Mouse (Mus musculus) megakaryocyte, embryonic 14.5 days (primary cell): Measurements from ENCODE around the gene 1700016C15Rik. TPM values are rescaled to one million over a fixed set of nuclear protein-coding genes. Genes with fewer than 3 reads are reported as not detected.

Experiments used
- H3K27me3 ChIP-seq: replicated peaks from 2 replicates; pipeline ENCODE3; 2012; ENCODE audit warnings: inconsistent platforms
- H3K36me3 ChIP-seq: replicated peaks from 2 replicates; pipeline ENCODE3; 2012; ENCODE audit warnings: low read length, inconsistent platforms, mixed read lengths
- H3K4me1 ChIP-seq: 2 replicates; pipeline ENCODE4 v1.6.1; 2012; ENCODE audit warnings: inconsistent platforms
- H3K4me3 ChIP-seq: replicated peaks from 2 replicates; pipeline ENCODE3; 2012; ENCODE audit warnings: moderate library complexity, mild to moderate bottlenecking, inconsistent platforms
- H3K9me3 ChIP-seq: 2 replicates; pipeline ENCODE4 v1.6.1; 2012; ENCODE audit warnings: inconsistent platforms
- FLI1 ChIP-seq: IDR thresholded peaks from 2 replicates; pipeline ENCODE4 v1.6.1; 2012; ENCODE audit warnings: low read length, inconsistent platforms, mixed read lengths
- GATA1 ChIP-seq: IDR thresholded peaks from 3 replicates; pipeline ENCODE4 v1.6.1; 2012; ENCODE audit warnings: mixed read lengths, low read length, inconsistent platforms, borderline replicate concordance
- polyA plus RNA-seq: library from polyadenylated mRNA; stranded (reverse); fragments of >175 nt; gene quantifications from 2 replicates; pipeline ENCODE4 v1.2.3, GENCODE M21; 2012; ENCODE audit warnings: low replicate concordance; ENCODE audit not compliant: insufficient read depth

Gene 1700016C15Rik
- polyA plus RNA-seq, 1 experiment, result not detected

DNA sequence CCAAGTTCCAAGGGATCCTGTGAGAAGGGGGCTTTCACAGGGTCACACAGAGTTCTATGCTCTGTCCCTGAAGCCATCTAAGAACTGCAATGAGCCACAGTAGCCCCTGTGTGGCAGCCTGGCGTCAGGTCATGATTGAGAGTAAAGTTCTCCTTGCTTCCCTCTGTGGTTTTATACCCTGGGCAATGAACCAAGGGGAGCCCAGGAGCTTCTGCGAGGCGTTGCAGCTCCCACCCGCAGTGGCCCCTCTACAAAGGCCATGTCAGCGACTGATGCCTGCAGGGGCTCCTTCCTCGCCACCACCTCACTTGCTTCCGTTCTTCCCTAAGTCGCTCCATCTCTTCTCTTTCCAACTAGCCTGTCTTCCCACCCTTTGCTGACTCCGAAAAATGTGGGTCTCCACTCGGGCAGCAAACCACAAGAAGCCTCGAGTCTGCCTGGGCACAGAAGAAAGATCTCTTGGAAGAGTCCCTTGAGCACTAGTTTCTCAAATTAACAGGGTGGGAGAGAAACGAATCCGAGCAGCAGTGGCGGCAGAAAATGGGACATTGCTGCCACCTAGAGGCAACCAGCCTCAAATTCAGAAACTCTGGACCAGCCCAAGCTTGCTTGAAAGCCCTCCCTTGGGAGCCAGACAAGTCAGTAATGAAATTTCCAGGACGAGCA lies 27.0 kb upstream of the 1700016C15Rik start:
- no peaks in the 10 kb centered on the region for H3K36me3 ChIP-seq
- H3K9me3 ChIP-seq, result no peaks in the 10 kb centered on the region
- peaks cover 7% of the 10 kb centered on the region for H3K27me3 ChIP-seq
- no peak for TF ChIP-seq GATA1
- no peak for TF ChIP-seq FLI1
- peaks cover 37% of the 10 kb centered on the region for H3K4me1 ChIP-seq
- H3K4me3 ChIP-seq, result peak overlapping the region; percentile 89

DNA sequence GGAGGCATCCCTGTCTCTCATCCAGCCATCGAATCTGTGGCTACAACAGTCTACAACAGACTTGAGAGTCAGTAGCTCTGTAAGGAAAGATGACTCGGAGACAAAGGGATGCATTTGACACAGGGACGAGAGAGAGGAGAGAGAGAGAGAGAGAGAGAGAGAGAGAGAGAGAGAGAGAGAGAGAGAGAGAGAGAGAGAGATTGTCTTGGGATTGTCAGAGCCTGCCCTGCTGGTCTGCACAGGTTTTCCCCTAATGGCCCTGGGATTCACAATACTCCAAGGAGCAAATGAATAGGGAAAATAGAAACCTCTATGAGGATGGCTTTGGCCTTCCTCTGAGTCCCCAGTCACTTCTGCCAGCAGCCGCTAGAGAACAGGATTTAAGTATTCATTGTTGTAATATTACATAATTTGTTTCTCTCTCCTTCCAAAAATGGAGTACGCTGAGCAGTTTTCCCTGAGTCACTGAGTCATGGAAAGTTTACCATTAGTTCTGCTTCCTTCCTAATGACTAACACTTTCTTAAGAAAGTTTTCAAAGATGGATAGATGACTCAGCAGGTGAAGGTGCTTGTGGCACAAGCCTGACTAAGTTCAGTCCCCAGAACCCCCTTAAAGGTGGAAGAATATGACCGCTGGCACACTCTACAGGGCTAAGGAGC lies 26.3 kb upstream of the 1700016C15Rik start:
- peak overlapping the region; percentile 89 for H3K4me3 ChIP-seq
- peaks cover 7% of the 10 kb centered on the region for H3K27me3 ChIP-seq
- peaks cover 38% of the 10 kb centered on the region for H3K4me1 ChIP-seq
- no peaks in the 10 kb centered on the region for H3K9me3 ChIP-seq
- H3K36me3 ChIP-seq, result no peaks in the 10 kb centered on the region
- TF ChIP-seq FLI1, result no peak
- no peak for TF ChIP-seq GATA1

DNA sequence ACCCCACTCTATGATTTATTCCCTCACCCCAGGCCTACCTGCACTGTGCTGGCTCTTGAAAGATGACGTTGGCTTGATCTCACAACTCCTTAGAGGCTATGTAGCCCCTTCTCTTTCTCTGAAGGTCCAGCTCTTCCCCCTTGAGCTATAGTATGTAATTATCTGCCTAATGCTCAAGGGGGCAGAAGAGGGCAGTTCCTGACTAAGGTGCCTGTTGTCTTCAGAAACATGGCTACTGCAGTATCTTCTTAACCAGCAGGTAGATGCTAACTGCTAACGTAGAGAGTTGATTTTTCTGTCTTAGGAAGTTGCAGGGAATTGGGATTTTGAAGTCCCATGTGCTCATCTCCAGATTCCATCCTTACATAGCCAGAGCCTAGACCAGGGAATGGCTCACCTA lies 24.4 kb upstream of the 1700016C15Rik start:
- Histone ChIP-seq H3K4me3 (no peak overlapping the region), H3K9me3 (peaks cover 7% of the 10 kb centered on the region), H3K27me3 (peaks cover 3% of the 10 kb centered on the region), H3K36me3 (no peaks in the 10 kb centered on the region), H3K4me1 (peaks cover 48% of the 10 kb centered on the region)
- TF ChIP-seq GATA1 (no peak), FLI1 (no peak)

DNA sequence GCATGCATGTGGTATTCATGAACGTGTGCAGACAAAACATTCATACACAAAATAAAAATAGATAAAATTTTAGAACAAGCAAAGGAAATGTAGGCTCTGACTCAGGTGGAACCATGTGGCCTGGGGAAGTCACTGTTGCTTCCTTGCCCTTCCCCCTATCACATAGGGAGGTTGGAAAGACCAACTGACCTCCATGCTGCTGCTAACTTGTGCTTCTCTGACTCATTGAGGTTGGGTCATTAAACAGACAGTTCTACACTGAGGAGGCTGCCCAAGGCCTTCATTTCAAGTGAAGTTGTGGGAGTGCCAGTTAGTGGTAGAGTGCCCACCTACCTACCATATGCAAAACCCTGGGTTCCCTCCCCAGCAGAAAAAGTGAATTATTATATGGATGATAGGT lies 22.0 kb upstream of the 1700016C15Rik start:
- Histone ChIP-seq H3K4me3 (no peak overlapping the region), H3K4me1 (peaks cover 42% of the 10 kb centered on the region), H3K36me3 (no peaks in the 10 kb centered on the region), H3K27me3 (no peaks in the 10 kb centered on the region), H3K9me3 (peaks cover 11% of the 10 kb centered on the region)
- TF ChIP-seq FLI1 (no peak), GATA1 (no peak)

DNA sequence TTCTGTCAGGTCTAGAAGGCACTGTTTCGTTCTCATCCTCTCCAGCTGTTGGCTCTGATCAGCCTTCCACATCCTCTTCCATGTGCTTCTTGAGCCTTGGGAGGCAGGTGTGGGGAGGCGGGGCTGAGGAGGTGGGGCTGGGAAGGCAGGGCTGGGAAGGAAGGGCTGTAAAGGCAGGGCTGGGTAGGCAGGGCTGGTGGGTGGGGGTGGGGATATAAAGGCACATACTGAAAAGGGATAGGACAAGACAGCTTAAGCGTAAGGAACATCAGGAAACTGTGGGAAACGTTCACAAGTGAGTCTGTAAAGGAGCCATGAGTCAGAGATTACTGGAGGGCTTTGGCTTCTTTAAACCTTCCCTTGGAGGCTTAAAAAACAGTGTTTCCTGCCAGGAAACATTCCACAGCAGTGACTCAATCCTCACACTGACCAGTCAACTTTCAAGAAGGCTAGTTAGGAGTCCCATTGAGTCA lies 21.0 kb upstream of the 1700016C15Rik start:
- H3K36me3 ChIP-seq, result no peaks in the 10 kb centered on the region
- peaks cover 11% of the 10 kb centered on the region for H3K9me3 ChIP-seq
- TF ChIP-seq GATA1 (no peak), FLI1 (no peak)
- no peaks in the 10 kb centered on the region for H3K27me3 ChIP-seq
- peaks cover 32% of the 10 kb centered on the region for H3K4me1 ChIP-seq
- H3K4me3 ChIP-seq, result peak overlapping the region; percentile 68

DNA sequence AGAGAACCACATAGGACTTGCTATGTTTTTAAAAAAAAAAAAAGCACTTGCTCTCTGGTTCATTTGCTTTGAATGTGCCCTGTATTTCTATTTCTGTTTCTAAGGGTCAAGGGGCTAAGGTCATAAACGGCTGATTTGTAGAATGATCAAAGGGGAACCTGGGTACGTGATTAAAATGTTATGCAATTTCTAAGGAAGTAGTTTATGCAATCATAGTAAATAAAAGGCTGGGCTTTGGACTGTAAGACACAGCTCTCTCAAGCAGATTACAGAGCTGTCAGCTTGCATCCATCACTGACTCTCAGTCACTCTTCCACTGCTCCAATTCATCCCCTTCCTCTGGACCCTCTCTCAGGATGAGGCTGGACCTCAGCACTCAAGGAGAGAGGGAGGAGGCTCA lies 18.6 kb upstream of the 1700016C15Rik start:
- no peak for TF ChIP-seq FLI1
- TF ChIP-seq GATA1, result no peak
- H3K4me3 ChIP-seq, result peak overlapping the region; percentile 11
- peaks cover 11% of the 10 kb centered on the region for H3K9me3 ChIP-seq
- peaks cover 16% of the 10 kb centered on the region for H3K4me1 ChIP-seq
- no peaks in the 10 kb centered on the region for H3K36me3 ChIP-seq
- H3K27me3 ChIP-seq, result no peaks in the 10 kb centered on the region

DNA sequence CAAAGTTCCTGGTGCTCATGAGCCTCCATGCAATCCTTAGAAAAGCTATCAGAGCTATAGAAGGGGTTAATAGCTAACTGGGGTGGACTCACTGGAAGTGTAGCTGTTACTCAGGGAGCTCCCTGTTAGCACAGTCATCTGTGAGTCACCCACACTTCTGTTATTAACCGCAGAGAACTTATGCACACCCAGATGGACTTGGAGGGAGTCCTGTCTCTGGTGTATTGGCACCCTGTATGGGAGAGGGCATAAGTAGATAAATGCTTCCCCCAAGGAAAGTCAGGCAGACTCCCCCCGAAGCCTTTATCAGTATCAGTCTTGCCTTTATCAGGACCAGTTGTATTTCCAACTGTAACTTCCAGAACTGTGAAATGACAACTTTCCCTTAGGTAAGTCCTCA lies 18.2 kb upstream of the 1700016C15Rik start:
- Histone ChIP-seq H3K36me3 (no peaks in the 10 kb centered on the region), H3K9me3 (peaks cover 11% of the 10 kb centered on the region), H3K4me1 (peaks cover 16% of the 10 kb centered on the region), H3K27me3 (no peaks in the 10 kb centered on the region), H3K4me3 (no peak overlapping the region)
- no peak for TF ChIP-seq GATA1
- no peak for TF ChIP-seq FLI1

DNA sequence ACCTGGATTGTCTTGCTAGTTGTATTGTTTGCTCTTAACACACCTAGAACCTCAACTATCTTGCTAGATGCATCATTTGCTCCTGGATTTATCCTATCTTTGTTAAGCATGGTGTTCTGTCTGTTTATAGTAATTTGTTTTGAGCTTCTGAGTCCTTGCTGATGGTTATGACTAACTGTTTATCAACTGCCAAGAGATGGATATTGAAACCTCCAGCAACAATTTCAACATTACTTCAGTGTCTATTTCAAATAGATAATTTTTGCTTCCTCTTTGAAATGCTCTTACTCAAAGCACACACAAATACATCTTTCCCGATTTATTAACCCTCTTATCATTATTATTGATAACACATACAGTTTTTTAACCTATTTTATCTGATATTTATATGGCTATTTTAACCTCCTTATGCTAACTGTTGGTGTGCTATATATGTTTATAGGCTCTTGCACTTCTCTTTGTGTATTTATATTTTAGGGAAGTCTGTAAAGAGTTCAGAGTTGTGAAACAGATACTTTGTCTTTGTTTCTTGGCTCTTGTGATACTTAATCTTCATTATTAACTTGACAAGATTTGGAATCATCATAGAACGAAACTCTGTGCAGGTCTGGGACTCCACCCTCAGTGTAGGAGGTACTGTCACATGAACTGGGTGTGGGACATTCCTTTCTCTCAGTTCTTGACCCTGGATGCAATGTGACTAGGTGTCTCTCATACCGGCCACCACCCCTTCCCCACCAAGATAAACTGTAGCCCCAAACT lies 15.8 kb upstream of the 1700016C15Rik start:
- H3K36me3 ChIP-seq, result no peaks in the 10 kb centered on the region
- TF ChIP-seq GATA1 (no peak), FLI1 (no peak)
- no peak overlapping the region for H3K4me3 ChIP-seq
- H3K9me3 ChIP-seq, result peaks cover 11% of the 10 kb centered on the region
- H3K27me3 ChIP-seq, result peaks cover 2% of the 10 kb centered on the region
- peaks cover 9% of the 10 kb centered on the region for H3K4me1 ChIP-seq

DNA sequence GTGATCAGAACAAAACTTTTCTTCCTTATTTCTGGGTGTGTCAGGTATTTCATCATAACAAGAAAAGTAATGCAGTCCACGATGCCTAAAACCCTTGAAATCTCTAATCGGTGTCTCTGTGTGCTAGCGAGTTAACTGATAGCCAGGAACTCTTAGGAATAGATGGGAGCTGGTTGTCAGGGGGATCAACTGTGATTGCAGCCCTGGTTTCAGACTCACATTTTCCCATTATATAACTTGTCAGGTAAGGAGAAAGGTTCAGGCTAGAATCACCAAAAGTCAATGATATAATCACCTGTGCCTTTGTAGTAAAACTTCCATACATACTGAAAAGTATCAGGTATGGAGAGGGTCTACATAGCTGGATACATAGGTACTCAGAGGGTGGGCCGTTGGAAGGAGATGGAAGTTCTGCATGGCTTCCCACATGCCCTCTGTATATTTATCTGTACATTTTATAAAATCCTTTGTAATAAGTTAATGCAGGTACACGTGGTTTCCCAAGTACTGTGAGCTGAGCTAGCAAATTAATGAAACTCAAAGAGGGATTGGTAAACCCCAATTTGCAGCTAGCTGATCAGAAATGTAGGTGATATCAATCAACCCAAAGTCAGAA lies 15.1 kb upstream of the 1700016C15Rik start:
- peaks cover 11% of the 10 kb centered on the region for H3K9me3 ChIP-seq
- TF ChIP-seq FLI1, result no peak
- TF ChIP-seq GATA1, result no peak
- H3K4me1 ChIP-seq, result peaks cover 5% of the 10 kb centered on the region
- H3K4me3 ChIP-seq, result no peak overlapping the region
- peaks cover 2% of the 10 kb centered on the region for H3K27me3 ChIP-seq
- no peaks in the 10 kb centered on the region for H3K36me3 ChIP-seq

DNA sequence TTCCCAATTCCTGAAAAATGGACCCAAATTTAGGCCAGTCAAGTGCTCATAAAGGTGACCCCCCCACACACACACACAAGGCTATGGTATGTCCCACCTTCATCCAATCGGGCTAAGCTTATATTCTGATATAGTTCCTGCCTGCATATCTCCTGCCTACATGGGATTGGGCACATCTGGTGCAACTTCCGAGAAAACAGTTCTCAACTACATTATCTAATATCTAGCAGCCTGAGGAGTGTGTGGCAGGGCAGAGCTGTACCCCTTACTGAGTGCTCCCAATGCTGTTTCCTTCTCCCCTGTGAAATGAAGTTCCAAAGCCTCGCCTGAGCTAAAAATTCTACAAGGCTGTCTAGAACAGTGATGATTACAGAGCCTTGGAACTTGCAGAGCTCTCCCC lies 13.2 kb upstream of the 1700016C15Rik start:
- H3K36me3 ChIP-seq, result no peaks in the 10 kb centered on the region
- H3K27me3 ChIP-seq, result peaks cover 2% of the 10 kb centered on the region
- H3K9me3 ChIP-seq, result peaks cover 4% of the 10 kb centered on the region; the same call in 1 of the 2 replicates
- H3K4me1 ChIP-seq, result peaks cover under 1% of the 10 kb centered on the region; the same call in 1 of the 2 replicates
- TF ChIP-seq FLI1, result no peak
- H3K4me3 ChIP-seq, result no peak overlapping the region
